Mouse (Mus musculus): ENCODE results near the gene Rgs9bp.

DNA sequence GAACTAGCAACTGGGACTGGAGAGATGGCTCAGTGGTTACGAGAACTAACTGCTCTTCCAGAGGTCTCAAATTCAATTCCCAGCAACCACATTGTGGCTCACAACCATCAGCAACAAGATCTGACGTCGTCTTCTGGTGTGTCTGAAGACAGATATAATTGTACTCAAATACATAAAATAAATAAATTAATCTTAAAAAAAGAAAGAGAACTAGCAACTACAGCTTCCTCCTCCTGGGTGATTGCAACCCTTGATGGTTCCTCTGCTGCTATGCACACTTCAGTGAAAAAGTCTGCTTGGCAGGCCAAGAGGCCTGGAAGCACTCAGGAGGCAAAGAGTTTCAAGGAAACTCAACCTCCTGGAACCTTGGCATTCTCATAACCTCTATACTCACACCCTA, 55.4 kb downstream of the Rgs9bp start:
- TF ChIP-seq POLR2A (IDR thresholded peaks at IDR 0.05; ENCODE audit: borderline replicate concordance, extremely low read depth, insufficient read depth, insufficient read length, poor library complexity, severe bottlenecking) (no peak), CTCF (IDR thresholded peaks at IDR 0.05; ENCODE audit: borderline replicate concordance, extremely low read depth, insufficient read depth, insufficient read length) (no peak)
